Mouse (Mus musculus) spleen, postnatal 14 days (tissue): Measurements from ENCODE around the gene Ccl7.

ENCODE experiments used
- DNase-seq, 2 experiments: peaks; one replicate each; pipeline ENCODE4 v3.0.0; 2021 to 2022; ENCODE audit warnings: low spot score in 2 of 2

Ccl7 gene

DNA sequence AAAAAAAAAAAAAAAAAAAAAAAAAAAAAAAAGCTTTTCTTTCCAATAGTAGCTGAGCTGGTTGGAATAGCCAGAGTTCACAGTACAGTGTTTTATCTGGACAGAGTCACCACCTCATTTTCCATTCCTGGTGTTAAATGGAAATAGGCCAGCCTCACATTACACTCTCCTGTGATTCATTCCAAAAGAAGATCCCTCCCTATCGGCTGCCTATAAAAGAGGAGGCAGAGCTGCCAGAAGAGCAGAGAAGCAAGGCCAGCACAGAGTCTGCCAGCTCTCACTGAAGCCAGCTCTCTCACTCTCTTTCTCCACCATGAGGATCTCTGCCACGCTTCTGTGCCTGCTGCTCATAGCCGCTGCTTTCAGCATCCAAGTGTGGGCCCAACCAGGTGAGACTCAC lies at the start of gene Ccl7:
Ccl7 (plus strand) TSS at position 242 of the 400 bp plus-strand sequence.
- DNase-seq, result no peak

DNA sequence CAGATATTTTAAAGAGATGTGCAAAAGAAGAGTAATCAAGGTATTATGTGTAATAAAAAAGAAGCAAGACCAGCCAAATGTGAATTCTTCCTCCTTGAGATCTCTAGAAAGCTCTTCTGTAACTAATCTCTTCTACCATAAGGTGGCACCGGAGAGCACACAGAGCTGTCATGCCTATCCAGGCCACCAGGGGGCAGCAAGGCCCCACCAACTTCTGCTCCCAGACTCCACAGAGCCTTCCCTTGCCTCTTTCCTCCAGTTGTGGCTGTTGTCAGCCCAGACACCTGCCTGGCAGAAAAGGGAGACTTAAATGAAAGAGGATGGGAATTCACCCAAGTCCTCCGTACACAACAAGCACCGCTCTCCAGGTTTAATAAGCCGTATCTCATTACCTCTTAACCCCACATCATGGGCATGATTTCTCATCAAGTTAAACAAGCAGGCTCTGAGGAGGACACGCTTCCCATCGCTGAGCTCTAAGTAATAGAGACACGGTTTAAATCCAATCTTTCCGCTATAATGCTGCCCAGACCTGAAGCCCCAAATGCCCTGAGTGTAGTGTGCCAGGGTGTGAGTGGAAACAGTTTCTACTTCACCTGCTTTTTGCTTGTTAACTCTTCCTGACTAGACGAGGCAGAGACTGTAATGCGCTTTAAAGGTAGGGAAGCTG lies 49.2 kb upstream of the Ccl7 start:
- DNase-seq, result peak; percentile 16 to 34

DNA sequence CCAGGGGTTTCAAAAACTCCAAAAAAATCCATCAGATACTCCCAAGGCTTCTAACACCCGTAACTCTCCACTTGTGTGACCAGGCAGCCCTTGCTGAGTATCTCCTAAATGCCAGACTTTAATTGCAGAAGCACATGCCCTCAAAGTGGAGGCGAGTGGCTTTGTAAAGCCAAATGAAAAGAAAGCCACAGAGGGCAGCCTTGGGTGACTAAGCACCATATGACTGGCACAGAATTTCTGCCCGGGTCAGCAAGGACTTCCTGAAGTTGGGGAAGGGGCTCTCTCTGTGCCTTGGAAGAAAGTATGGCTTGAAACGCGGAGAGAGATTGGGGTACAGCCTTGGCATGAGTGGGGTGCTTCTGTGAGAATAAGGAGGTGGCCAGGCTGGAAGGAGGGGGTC lies 48.4 kb upstream of the Ccl7 start:
- DNase-seq, result no peak

GRCm38 (mm10) chr11:81998646-81999045 lies 46.9 kb upstream of the Ccl7 start:
- DNase-seq, result no peak

DNA sequence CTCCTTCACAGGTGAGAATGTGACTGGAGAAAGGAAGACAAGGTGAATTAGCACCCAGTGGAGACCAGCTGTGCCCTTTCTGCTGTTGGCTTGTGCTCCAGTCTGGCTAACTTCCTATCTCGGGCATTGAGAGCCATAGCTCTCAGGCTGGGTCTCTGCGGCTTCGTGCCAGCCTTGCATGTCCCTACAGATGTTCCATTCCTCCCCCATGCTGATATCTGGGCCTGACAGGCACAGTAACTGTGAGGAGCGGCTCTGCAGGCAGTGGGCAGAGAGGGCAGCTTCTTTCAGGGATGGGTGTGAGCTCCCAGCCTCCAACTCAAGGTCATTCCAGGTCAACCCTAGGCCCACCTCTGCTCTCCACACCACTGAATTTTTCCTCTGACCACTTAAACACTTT lies 46.0 kb upstream of the Ccl7 start:
- DNase-seq, result no peak

GRCm38 (mm10) chr11:82000581-82000980 lies 44.9 kb upstream of the Ccl7 start:
- DNase-seq, result no peak

- DNase-seq, result no peak
Measured at GRCm38 (mm10) chr11:82004810-82005209, 40.7 kb upstream of the Ccl7 start.

DNA sequence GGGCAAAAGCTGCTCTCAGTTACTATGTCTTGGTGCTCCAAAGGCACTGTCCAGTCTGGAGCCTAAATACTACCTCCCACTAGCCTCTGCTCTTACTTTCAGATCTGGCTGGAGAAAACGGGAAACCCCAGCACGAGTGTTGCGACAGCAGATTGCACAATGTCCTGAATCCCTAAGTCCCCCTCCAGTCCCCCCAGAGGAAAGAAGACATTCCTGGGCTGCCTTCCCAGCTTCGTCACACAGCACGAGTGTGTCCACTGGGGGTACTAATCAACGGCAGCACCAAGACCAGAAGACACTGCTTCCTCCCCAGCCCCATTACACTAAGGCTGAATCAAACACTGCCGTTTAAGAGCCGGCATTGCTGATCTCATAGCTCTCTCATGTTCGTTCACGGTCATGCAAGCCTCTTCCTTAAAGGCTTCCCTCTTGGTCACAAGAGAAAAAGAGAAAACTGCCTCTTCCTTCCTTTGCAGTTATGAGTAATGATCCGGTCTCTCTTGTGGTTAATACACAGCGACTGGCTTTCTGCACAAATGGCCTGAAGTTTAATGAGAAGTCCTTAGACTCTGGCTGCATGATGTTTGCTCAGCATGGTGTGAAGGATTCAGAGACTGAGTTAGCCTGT lies 38.6 kb upstream of the Ccl7 start:
- DNase-seq, result peak in 1 of 2 experiments; percentile 1

- no peak for DNase-seq
Measured at GRCm38 (mm10) chr11:82010115-82010514, 35.4 kb upstream of the Ccl7 start.

DNA sequence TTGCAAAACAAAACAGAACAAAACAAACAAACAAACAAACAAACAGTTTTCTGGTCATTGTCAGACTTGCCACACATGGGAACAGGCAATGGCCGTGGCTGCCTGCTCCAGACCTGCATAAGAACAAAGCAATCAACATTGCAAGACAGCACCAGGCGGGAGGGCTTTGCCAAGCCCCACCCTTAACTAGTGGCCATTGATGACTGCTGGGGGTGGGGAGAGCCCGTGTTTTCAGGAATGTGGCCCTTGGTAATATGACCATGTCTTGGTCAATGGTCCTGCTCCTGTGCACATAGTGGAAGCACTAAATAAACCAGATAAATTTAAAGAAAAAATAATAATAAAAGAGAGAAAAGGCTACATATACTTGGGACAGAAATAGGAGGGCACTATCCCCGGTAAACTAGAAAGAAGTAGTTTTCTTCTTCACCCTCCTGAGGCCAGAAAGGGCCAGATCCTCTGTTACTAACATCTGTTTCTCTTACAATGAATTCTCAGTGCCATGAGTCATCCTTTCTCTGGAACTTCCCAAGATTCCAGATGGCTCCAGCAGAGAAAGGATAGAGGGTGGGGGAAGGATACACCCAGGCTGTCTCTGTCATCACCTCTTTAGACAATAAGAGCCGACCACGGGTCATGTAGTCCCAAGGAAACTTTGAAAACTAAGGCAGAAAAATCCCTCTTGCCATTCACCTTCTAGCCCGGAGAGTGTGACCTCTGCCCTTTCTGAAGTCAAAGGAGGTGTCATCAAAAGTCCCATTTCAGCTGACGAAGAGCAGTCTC lies 33.9 kb upstream of the Ccl7 start:
- no peak for DNase-seq

DNA sequence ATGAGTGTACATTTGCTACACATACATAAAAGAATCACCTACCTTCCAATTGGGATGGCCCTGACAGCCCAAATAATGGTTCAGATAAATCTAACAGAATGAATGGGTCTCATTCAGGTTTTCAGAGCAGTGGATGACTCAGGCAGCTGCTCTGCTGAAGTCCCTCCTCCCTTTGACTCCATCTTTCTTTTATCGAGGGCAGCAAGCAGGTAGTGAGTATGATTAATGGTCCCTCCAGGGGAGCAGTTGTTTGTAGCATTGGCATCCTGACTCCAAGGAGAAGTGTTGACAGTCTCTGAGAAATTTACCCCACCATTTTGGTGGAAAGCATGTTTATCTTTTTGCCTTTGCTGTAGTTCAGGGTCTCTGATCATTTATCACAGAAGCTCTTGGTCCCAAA lies 31.8 kb upstream of the Ccl7 start:
- no peak for DNase-seq

- no peak for DNase-seq
Measured at GRCm38 (mm10) chr11:82015066-82015465, 30.4 kb upstream of the Ccl7 start.

GRCm38 (mm10) chr11:82016181-82016780 lies 29.2 kb upstream of the Ccl7 start:
- DNase-seq, result no peak

DNA sequence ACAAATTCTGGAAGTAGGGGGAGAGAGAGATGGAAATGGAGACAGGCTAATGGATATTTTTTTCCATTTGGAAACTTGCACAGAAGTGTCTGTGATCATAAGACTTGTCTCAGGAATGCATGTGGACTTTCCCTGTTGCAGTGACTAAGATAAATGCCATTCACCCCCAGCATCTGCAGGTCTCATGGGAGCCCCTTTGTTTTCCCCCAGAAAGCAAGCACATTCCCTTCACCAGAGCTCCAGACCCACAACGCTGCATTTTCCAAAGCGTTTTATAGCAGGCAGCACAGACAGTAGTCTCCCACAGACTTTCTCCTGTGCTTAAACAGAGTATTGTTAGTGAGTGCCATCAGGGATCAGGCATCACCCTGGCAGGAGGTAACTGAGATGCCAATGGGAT lies 26.1 kb upstream of the Ccl7 start:
- DNase-seq, result no peak

- DNase-seq, result no peak
Measured at GRCm38 (mm10) chr11:82019793-82020192, 25.7 kb upstream of the Ccl7 start.

GRCm38 (mm10) chr11:82021406-82021805 lies 24.1 kb upstream of the Ccl7 start:
- no peak for DNase-seq

- DNase-seq, result no peak
Measured at GRCm38 (mm10) chr11:82022504-82023056, 22.9 kb upstream of the Ccl7 start.

DNA sequence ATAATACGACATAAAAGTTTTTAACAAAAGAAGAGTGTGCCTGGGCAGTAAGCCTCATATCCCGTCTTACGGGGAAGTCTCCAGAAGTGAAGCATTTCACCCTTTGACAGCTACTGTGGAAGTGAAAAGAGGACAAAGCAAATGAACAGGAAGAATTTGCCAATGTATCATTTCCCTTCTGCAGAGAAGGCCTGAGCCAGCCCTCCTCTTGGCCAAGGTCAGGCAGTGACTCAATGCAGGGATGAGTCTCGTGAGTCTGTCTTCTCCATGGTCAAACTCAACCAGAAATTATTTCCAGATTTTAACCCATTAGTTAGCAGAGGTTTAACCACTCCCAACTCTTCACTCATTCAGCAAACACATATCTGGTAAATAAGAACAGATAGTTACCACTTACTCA lies 21.7 kb upstream of the Ccl7 start:
- DNase-seq, result no peak

DNA sequence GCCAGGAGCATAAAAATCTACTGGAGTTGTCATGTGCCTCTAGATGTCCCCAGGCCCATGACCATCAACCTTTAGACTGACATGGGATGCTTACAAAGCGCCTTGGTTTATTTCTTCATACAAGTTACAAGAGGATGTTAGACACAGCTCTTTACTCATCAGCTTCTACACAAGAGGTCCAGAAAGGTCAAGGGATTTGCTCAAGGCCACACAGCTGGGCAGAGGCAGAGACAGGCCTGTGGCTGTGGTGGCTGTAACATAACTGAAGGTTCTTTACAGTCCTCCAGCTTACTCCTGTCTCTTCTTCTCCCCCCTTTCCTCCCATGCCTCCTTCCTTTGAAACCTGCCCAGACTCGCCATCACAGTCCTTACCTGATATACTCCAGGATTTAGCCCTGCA lies 15.3 kb upstream of the Ccl7 start:
- no peak for DNase-seq

- no peak for DNase-seq
Measured at GRCm38 (mm10) chr11:82032136-82032535, 13.4 kb upstream of the Ccl7 start.

DNA sequence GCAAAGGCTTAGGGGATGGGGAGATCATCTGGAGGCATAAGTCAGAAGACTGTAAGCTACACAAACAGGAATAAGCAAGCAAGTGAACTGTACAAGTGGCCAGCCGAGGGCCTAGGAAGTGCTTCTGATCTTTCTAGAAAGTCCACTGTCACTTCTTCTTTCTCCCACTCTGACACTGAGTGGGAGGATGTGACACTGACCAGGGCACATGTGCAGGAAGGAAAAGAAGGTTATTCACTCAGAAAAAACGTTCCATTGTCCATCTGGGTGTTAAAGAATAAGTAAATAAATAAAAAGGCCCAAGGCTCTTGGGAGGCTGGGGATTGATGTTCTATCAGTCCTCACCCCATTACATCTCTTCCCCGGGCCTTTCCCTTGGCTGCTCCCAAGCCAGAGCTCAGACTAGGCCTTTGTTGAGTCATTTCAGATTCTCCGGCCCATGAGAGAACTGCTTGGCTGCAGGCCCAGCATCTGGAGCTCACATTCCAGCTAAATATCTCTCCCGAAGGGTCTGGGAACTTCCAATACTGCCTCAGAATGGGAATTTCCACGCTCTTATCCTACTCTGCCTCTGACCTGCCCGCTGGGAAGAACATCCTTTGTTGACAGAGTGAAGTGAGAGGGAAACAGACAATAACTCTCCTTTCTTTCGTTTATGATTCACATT lies 12.7 kb upstream of the Ccl7 start:
- no peak for DNase-seq

DNA sequence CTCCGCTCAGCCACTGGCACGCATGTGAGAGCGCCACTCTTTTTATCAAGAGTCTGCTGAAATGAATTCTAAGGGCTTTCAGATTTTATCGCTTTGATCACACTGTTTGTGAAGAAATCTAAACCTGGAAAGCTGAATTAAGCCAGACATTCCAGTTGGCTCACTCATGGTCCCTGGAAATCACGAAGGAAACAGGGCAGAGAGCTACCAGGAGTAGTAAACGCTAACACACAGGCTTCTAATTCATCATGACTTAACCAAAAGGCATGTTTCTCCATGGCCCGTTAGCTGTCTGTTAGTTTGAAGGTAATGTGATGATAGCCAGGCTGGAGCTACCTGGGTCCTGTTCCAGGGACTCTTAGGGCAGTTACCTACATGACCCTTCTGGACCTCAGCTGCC lies 11.1 kb upstream of the Ccl7 start:
- no peak for DNase-seq
